Mouse (Mus musculus): ENCODE results near the gene Sympk.

The Sympk gene

DNA sequence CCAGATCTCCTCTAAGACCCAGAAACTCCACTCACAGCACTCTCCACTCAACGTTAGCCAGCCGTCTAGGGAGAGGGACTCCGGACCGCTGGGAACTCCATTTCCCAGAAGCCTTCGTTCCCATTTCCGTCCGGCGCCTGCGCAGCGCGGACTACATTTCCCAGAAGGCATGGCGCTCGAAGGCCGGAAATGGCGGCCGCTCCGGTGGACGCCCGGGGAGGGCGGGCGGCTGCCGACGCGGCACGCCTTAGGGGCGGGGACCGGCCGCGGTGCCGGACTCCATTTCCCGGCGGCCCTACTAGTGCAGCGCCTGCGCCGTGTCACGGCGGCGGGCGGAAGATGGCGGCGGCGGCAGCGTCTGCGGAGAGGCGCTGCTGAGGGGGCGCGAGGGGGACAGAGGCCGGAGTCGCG is at the start of gene Sympk:
Sympk (plus strand) TSS at position 282 of the 411 bp plus-strand sequence.
- peak; percentile 92 for DNase-seq (ENCODE audit: low read depth)

DNA sequence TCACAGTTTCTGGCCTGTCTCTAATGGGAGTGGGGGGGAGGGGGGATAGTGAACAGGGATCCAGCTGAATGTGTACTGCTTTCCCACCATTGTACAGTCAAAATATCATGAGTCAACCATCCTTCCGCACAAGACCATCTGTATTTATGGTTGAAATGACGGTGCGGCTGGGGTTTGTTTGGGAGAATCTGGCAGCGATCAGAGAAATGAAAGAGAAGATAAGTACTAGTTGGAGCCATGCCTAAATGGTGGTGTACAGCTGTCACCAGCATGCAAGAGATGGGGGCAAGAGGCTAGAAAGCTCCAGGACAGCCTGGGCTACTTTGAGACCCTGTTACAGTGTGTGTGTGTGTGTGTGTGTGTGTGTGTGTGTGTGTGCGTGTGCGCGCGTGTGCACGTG is 45.8 kb upstream of the Sympk start:
- no peak for DNase-seq (ENCODE audit: low read depth)

DNA sequence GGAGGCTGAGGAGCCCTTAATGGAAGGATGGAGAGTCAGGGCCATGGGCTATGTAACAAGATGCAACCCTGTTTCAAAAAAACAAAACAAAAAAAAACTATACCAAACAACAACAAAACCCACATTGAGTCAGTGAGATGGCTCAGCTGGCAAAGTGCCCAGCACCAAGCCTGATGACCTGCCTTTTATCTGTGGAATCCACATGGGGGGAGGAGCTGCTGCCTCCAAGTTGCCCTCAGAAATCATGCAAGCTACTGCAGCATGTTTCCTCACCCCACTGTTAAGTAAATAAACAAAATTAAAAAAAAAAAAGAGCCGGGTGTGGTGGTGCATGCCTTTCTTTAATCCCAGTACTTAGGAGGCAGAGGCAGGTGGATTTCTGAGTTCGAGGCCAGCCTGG is 37.7 kb upstream of the Sympk start:
- DNase-seq (ENCODE audit: low read depth) = no peak

DNA sequence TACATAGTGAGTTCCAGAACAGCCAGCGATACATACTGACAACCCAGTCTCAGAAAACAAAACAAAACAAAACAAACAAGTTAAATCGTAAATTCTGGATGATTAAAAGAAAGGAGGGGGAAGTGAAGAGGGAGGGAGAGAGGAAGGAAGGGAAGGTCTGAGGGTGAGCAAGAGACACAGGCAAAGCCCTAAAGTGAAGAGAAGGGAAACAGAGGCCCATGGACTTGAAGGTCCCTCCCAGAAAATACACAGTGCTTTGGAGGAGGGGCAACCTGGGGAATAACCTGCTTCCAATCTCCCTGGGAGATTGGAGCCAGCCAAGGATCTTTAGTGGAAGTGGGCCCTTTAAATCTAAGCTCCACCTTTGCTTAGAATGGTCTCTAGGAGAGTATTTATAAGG is 37.1 kb upstream of the Sympk start, which contains the start of gene Nanos2:
Nanos2 (plus strand) TSS at position 301 of the 400 bp plus-strand sequence.
- no peak for DNase-seq (ENCODE audit: low read depth)

DNA sequence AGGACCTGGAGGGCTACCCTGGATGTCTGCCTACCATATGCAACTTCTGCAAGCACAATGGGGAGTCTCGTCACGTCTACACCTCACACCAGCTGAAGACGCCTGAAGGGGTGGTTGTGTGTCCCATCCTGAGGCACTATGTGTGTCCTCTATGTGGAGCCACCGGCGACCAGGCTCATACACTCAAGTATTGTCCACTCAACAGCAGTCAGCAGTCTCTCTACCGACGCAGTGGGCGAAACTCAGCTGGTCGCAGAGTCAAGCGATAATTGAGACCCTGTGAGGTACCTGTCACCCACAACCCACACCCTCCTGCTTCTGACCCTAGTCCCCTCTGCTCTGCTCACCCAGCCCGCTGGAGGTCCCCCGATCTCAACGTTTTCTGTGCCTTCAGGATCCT is 36.4 kb upstream of the Sympk start:
- DNase-seq (ENCODE audit: low read depth) = no peak

DNA sequence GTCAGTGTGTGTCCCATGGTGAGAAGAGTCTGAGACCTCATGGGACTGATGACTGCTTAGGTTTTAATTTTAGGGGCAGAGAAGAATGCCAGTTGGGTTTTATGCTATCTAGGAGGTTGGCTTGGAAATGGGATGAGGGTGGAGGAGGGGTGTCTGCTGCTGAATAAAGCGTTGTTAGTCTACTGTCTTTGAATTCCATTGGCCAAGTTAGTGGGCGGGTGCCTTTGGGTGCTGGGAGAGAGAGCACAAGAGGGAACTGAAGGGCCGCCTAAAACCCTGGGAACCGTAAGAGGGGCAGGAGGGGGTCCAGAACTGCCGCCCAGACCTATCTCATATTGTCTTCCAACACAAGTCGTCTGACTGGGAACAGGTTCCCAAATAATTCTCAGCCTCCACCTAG is 35.4 kb upstream of the Sympk start:
- DNase-seq (ENCODE audit: low read depth) = no peak

DNA sequence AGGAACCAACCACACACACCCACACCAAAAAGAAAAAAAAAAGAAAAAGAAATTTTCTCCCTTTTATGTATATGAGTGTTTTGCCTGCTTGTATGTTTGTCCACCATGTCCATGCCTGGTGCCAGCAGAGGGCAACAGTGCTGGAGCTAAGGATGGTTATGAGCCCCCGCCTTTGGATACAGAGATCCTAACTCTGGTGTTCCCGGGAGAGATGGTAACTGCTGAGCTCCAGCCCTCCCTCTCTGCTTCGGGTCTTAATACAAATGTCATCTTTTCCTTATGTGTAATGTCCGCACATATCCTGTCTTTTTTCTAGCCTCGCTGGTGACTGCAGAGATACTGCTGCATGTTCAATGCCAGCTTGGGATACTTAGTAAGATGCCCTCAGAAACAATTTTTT is 34.2 kb upstream of the Sympk start:
- no peak for DNase-seq (ENCODE audit: low read depth)

DNA sequence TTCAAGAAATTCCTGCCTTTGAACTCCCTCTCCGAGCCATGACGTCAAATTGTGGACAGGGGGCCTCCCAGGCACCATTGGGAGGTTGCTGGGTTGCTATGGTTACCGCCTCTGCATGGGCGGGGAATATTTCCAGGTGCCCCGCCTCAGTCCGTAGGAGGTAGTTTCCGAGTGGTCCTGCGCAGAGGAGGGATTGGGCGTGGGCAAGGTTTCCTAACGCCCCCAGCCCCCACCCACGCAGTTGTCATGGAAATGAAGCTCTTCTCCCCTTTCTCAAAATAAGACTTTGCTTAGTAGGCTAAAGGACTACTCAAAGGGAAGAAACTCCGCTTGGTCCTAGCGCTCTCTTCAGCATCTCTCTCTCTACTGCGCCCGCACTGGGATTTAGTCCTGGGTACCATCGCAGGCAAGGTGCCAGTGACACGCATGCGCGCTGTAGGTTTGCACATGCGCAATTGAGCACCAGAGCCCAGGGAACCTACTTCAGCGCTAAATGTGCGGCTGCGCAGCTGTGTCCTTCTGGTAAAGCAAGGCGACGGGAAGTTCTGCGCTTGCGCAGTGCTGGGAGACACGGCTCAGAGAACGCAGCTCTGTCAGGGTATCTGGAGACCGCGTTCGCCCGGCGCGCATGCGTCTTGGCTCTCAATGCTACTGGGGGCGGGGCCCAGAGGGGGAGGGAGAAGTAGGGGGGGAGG is 33.4 kb upstream of the Sympk start, which contains the start of gene Mypop:
Mypop (plus strand) TSS at position 645 of the 695 bp plus-strand sequence.
- DNase-seq (ENCODE audit: low read depth) = peak; percentile 99

DNA sequence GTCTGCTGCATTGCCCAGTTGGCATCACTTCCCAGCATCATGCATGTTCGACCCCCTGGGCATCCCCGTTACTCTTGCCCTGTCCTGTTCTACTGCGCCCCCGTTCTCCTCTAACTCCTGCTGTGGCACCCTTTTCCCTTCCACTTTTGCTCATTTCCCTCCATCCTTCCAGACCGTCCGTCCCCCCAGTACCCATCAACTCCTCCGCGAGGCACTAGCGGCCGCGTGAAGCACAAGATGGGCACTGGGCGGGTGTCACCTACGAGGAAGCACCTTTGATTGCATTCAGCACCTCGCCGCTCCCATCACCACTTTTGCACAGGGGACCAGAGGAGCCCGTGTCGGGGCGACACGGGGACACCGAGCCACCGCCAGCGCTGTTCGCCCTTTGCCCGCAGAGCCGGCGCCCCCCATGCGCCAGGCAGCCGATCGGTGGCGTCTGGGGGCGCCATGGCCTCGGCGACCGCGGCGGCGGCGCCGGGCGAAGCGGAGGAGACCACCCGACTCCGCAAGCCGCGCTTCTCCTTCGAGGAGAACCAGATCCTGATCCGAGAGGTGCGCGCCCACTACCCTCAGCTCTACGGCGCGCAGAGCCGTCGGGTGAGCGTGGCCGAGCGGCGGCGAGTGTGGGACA is 32.4 kb upstream of the Sympk start:
- DNase-seq (ENCODE audit: low read depth) = no peak

DNA sequence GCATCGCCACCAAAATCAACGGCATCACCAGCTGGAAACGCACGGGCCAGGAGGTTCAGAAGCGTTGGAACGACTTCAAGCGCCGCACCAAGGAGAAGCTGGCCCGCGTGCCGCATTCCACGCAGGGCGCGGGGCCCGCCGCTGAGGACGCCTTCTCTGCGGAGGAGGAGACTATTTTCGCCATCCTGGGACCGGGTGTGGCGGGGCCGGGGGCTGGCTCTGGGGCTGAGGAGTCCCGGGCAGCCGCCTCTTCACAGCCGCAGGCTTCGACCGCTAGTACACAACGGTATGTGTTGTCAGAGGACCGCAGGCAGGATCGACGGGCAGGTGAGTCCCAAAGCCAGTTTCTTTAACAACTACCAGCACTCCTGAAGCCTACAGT is 31.9 kb upstream of the Sympk start:
- no peak for DNase-seq (ENCODE audit: low read depth)

DNA sequence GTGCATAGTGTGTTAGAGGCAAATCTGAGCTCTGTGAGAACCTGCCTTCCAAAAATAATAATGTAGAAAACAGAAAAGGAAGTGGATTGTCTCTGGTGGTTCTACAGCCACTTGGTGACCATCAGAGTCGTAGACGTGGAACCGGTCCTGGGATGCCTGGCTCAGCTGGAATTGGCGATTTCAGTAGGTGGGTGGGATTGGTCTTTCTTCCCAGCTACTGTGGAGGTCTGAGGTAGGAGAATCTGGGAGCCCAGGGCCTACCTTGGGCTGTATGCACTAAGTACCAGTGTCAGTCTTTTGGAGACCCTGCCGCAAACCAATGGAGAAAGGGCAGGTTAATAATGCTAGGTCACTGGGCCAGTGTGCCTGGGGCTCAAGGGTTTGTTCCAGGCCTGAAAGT is 31.1 kb upstream of the Sympk start:
- no peak for DNase-seq (ENCODE audit: low read depth)

DNA sequence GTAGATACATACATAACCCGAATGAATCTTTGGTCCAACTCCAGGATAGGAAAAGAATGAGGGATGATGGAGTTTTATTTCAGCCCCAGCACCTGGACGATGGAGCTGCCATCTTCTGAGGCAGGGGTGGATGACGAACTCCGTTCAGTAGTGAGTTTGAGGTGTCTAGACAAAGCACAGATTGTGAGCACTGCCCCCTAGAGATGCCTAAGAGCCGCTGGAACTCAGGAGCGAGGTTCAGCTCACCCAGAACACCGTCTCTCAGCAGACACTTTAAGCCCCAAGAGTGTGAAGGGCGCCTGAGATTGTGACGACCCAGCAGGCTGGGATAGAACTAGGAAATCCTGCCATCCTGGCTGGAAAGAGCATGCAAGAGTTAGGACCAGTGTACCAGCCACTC is 25.3 kb upstream of the Sympk start:
- DNase-seq (ENCODE audit: low read depth) = no peak

DNA sequence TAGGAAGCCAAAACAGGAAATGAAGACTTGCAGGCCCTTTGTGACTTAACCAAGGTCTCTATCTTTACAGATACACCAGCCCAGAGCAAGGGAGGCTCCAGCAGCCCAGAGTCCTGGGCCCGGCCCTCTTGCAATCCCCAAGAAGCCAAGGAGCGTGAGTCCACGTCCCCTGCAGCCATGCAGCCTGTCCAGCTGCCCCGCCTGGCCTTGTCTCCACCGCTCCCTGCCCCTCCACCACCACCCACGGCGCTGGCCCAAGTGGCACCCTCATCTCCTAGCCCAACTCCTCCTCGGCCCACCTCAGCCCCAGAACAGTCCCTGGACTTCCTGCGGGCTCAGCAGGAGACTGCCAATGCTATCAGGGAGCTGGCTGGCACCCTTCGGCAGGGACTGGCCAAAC is 23.8 kb upstream of the Sympk start:
- DNase-seq (ENCODE audit: low read depth) = no peak

DNA sequence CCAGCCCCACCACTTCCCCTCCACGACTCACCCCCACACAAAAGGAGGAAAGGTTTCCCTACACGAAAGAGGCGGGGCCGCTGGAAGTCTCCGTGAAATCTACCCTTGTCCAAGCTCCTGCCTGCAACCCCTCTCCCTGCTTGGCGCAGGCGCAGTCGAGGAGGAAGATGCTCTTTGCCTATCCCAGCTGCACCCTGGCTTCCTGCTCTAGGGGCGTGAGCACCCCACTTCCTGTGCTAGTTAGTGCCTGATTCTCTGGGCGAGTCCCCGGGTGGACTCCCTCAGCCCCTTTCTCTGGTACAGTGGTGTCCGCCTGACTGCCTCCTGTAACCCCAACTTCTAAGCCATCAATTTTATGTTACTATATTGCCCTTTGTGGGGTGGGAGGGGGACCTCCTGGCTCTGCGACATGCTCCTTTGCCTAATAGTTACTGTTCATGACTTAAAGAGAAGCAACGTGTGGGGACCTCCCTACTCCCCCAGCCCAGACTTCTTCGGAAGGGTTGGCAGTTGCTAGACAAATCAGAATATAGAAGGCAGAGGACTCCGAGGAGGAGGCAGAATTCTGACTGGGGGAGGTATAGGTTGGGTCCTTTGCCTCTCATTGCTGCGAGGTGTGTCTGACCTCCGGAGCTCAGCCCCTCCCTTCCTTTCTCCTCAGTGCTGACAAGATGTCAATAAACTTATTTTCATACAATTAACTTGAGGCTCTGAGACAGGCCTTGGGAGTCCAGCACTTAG is 22.9 kb upstream of the Sympk start:
- DNase-seq (ENCODE audit: low read depth) = peak; percentile 67

DNA sequence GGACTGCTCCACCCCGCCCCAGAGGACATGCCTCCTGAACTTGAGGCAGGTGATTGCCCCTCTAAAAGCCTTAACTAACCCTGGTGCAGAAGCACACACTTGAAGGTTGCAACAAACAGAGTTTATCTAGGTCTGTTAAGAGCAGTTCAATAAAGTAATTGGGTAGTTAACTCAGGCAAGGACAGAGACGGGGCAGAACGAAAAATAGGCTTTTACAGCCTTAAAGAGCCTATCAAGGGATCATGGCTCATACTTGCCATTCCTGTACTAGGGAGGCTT is 22.4 kb upstream of the Sympk start:
- no peak for DNase-seq (ENCODE audit: low read depth)

DNA sequence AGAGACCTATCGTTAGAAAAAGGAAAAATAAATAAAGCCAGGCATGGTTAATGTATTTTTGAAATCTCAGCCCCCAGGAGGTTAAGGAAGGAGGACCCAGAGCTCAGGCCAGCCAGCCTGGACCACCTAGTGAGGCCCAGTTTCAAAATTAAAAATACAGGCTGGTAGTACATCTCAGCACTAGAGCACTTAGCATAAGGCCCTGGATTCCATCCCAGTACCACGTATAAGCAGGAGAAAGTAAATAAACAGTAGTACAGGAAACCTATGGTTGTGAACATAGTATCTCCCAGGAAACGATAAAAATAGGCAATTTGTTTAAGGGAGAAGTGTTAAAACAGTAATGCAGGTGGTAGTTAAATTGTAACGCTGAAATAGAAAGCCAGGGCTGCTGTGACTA is 22.1 kb upstream of the Sympk start:
- no peak for DNase-seq (ENCODE audit: low read depth)

DNA sequence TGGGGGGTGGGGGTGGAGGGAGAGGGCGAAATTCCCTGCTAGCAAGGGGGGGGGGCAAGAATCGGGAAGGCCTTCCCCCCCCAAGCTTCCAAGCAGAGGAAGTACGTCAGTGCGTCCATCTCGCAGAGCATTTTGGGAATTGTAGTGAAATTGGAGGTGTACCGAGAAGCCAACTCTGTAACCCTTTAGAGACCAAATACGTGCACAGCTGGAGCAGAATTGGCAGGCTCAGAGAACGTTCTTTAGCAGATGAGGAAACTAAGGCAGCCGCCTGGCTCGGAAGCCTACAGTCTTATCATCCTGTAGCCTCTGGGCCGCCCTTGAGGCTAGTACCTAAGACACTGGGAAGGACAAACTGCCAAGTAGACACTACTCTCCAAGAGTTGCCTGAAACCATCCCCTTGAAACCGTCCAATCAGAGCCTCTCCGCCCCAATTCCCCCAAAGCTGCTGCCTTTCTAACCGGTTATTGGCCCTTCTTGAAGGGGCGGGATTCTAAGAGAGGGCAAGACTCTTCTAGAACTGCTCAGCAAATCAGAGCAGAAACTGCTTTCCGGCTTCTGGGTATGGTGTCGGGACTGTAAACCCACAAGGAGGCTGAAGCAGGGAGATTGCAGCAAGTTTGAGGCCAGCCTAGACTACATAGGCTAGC is 21.2 kb upstream of the Sympk start:
- peak; percentile 85 for DNase-seq (ENCODE audit: low read depth)

DNA sequence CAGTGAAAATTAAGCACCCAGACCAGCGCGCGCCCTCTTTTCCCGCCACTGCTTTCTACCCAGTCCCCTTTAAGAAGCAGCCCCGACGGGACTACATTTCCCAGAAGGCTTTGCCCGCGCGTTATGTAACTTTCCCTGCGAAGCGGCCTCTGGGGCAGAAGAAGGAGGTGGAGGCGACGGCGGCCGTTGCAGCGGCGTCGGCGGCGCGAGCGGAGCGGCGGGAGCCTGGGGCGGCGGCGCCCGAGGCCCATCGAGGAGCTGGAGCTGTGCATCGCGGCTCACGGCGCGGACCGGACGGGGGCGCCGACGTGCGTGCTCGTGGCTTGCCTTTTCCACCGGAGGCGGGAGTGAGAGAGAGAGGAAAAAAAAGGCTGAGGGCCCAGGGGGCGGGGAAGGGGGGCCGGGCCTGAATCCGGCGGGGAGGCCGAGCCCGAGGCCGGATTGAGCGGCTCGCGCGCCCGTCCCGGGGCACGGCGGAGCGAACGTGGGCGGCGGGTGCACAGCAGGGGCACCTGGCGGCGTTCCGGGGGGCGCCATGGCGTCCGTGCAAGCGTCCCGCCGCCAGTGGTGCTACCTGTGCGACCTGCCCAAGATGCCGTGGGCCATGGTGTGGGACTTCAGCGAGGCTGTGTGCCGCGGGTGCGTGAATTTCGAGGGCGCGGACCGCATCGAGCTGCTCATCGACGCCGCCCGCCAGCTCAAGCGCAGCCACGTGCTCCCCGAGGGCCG is 20.1 kb upstream of the Sympk start, which contains the start of gene Irf2bp1:
Irf2bp1 (plus strand) TSS at position 143 of the 729 bp plus-strand sequence.
- DNase-seq (ENCODE audit: low read depth) = peak; percentile 89

DNA sequence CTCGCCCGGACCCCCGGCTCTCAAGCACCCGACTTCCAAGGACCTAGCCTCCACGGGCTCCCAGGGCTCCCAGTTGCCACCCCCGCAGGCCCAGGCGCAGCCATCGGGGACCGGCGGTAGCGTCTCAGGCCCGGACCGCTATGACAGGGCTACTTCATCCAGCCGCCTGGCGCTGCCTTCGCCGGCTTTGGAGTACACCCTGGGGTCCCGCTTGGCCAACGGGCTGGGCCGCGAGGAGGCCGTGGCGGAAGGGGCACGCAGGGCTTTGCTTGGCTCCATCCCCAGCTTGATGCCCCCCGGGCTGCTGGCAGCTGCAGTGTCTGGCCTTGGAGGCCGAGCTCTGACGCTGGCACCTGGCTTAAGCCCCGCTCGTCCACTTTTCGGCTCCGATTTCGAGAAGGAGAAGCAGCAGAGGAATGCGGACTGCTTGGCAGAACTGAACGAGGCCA is 19.5 kb upstream of the Sympk start:
- DNase-seq (ENCODE audit: low read depth) = no peak

DNA sequence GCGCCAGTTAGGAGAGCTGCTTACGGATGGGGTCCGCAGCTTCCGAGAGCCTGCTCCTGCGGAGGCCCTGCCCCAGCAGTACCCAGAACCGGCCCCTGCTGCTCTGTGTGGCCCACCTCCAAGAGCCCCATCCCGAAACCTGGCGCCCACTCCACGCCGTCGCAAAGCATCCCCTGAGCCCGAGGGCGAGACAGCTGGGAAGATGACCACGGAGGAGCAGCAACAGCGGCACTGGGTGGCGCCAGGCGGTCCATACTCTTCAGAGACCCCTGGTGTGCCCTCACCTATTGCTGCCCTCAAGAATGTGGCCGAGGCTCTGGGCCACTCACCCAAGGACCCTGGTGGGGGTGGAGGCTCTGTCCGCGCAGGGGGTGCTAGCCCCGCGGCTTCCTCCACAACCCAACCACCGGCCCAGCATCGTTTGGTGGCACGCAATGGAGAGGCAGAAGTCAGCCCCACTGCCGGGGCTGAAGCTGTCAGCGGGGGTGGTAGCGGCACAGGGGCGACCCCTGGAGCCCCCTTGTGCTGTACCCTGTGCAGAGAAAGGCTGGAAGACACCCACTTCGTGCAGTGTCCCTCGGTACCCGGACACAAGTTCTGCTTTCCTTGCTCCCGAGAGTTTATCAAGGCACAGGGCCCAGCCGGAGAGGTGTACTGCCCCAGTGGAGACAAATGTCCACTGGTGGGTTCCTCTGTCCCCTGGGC is 18.6 kb upstream of the Sympk start:
- no peak for DNase-seq (ENCODE audit: low read depth)

DNA sequence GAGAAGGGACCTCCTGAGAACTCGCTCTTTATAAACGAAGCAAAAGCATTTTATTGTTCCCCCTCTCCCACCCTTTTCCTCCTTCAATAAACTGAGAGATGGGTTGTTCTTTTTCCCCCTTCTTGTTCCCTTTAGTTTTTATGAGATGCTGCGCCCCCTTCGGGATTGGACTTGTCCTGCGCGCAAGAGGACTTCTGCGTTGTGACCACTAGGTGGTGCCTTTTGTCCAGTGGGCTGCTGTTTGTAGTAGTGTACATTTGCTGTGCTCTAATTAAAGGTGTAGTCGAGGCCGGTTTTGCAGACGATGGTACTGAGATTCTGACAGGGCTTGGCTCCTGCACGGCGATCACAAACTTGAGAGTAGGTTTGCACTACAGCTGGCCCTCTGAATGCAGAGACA is 17.7 kb upstream of the Sympk start:
- DNase-seq (ENCODE audit: low read depth) = peak; percentile 84
